17 mouse cellular contexts compared by ENCODE assay signal in genomic region chr13:40023201-40023777, GRCm38 (mm10).
DNase-seq lines count a peak whose midpoint lies in the region; ATAC-seq lines count a peak whose summit lies in the region.
"Had no signal": no experiment of that assay in that cellular context is flagged by ENCODE, and none has a peak within 500 bp of the region (broad histone marks: within the 10 kb centered on the region; RNA-seq: fewer than 3 reads in every experiment).

No protein-coding gene starts in this region.

- 0 out of 2 replicates have a peak, but pooled peaks have one; percentile 37 for ATAC-seq in cerebellum, adult (ENCODE audit: insufficient number of reproducible peaks, low FRiP score, low TSS enrichment)
- ATAC-seq: forebrain, embryonic 14.5 days; forebrain, postnatal 0 days; intestine, postnatal 0 days; Patski had no signal

- DNase-seq in cerebellum, adult 11 months = no peak
- peak; percentile 48 for DNase-seq in cerebellum, adult 9-10 months
- no peak for DNase-seq in cerebellum, adult 8-10 months
- peak; percentile 31 for DNase-seq in retina, postnatal 1 day
- no peak for DNase-seq in retina, embryonic 14.5 days (ENCODE audit: low spot score)
- DNase-seq in right cerebral cortex, postnatal 25 days = no peak
- DNase-seq: adrenal gland, adult 2 months; adrenal gland, postnatal 14 days; cerebellum, postnatal 36 days; forebrain, postnatal 0 days; gastrocnemius, postnatal 10 days; heart, adult 11 months; kidney, adult 2 months had no signal

Comparison
In these comparisons a context has a peak if more than half of its experiments do, and no peak if none do; other contexts are left out.
1. DNase-seq: peak in cerebellum, adult 9-10 months (single experiment) and retina, postnatal 1 day (single experiment); none in cerebellum, adult 11 months (single experiment), cerebellum, adult 8-10 months (single experiment), retina, embryonic 14.5 days (single experiment) and right cerebral cortex, postnatal 25 days (single experiment).